Mouse (Mus musculus) forebrain, embryonic 13.5 days (tissue): ENCODE measurements around the gene Gm20715. TPM values are rescaled to one million over a fixed set of nuclear protein-coding genes. Genes with fewer than 3 reads are reported as not detected.
"Not testable (repeated sequence)": the region's sequence is repeated elsewhere in the genome, so short reads cannot be mapped to it uniquely, and the experiment has no call there.

ENCODE experiments used
- ATAC-seq: fragments of 200-750 bp; cut with Nextera tagmentation; 2 replicates; pipeline ENCODE4 v1.8.0; 2017
- H3K27ac ChIP-seq: fragments of 300-500 bp; sonication (generic); 2 replicates; pipeline ENCODE4 v1.5.1; 2015; ENCODE audit warnings: inconsistent platforms, mild to moderate bottlenecking, moderate library complexity
- H3K27me3 ChIP-seq: fragments of 300-500 bp; sonication (generic); 2 replicates; pipeline ENCODE4 v1.6.1; 2015; ENCODE audit warnings: mild to moderate bottlenecking, inconsistent platforms
- H3K36me3 ChIP-seq: fragments of 300-500 bp; sonication (generic); 2 replicates; pipeline ENCODE4 v1.6.1; 2015; ENCODE audit warnings: mild to moderate bottlenecking, inconsistent platforms; ENCODE audit not compliant: poor library complexity, severe bottlenecking
- H3K4me1 ChIP-seq: fragments of 300-500 bp; sonication (generic); 2 replicates; pipeline ENCODE4 v1.6.1; 2015; ENCODE audit warnings: inconsistent platforms
- H3K4me2 ChIP-seq: fragments of 300-500 bp; sonication (generic); 2 replicates; pipeline ENCODE4 v1.6.1; 2015; ENCODE audit warnings: inconsistent platforms, mild to moderate bottlenecking, moderate library complexity
- H3K4me3 ChIP-seq: fragments of 300-500 bp; sonication (generic); 2 replicates; pipeline ENCODE4 v1.5.1; 2015; ENCODE audit warnings: mild to moderate bottlenecking, inconsistent platforms
- H3K9ac ChIP-seq: fragments of 300-500 bp; sonication (generic); 2 replicates; pipeline ENCODE4 v1.6.1; 2015; ENCODE audit warnings: mild to moderate bottlenecking, inconsistent platforms
- H3K9me3 ChIP-seq: fragments of 300-500 bp; sonication (generic); replicated peaks from 2 replicates; pipeline ENCODE4 v1.6.1; 2016; ENCODE audit warnings: inconsistent platforms
- whole genome bisulfite sequencing: fragments of 180-500 bp; shearing (Covaris S2); methylation state at CpG from one replicate; pipeline ENCODE4 v1.1.7; 2015; 5-methylcytosine and 5-hydroxymethylcytosine counted together
- polyA plus RNA-seq: library from polyadenylated mRNA; unstranded; fragments of >200 nt; fragmentation: Nextera tagmentation; extraction: Ambion mirVana; gene quantifications from 2 replicates; pipeline ENCODE4 v1.2.1, GENCODE M21; 2015

Gm20715 gene
- 0.05 TPM in 1 of 2 replicates, not detected in the other for polyA plus RNA-seq

DNA sequence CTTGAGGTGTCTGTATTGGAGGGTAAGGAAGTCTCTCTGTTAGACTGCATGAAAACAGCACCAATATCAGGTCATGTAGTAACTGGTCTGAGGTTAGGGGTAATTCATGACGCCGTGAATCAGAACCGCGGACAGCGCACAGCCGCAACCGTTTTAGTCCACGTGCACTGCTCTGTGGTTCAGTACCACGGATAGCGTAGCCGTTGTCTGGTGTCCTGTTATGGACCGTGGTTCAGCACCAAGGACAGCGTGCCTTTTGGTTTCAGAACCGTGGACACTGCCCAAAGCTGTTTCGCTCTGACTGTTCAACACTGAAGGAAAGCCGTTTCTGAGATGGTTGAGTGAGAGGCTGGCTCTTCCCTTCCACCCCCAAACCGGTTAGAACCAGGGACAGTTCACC lies at the start of gene Gm20715:
Gene Gm20715 (plus strand): TSS at position 235 of the 400 bp plus-strand sequence.
- Histone ChIP-seq H3K4me3 (no peak within 1 kb of the TSS), H3K27ac (no peak within 1 kb of the TSS)

DNA sequence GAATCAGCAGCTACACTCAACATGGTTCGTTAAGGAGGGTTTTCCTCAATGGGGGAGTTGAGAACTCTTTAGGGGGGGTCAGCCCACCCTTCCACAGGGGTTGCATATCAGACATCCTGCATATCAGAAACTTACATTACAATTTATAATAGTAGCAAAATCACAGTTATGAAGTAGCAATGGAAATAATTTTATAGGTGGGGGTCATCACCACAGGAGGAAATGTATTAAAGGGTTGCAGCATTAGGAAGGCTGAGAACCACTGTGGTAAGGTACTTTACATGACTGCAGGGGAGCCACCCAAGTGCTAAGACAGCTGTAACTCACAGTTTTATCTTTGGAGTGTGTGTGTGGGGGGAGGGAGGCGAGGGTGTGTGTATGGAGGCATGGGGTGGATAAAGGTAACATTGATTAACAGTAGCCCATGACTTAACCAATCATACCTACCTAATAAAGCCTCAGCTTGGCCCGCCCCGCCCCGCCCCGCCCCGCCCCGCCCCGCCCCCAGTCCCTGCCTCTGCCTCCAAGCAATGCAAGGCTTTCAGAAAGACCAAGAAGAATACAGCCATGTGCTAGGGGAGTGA lies 49.5 kb upstream of the Gm20715 start:
- H3K36me3 ChIP-seq = no peaks in the 10 kb centered on the region
- H3K27ac ChIP-seq = no peak overlapping the region
- no peak for ATAC-seq
- no peak overlapping the region for H3K4me3 ChIP-seq
- 12% methylated on average over 9 of the region's 9 CpGs for WGBS
- no peaks in the 10 kb centered on the region for H3K27me3 ChIP-seq
- no peak overlapping the region for H3K4me2 ChIP-seq
- H3K9ac ChIP-seq = no peak overlapping the region
- H3K4me1 ChIP-seq = peaks cover 11% of the 10 kb centered on the region
- H3K9me3 ChIP-seq = no peaks in the 10 kb centered on the region

More for the DNA sequence above, at the start of gene Gm20715:
- H3K27me3 ChIP-seq = no peaks in the 10 kb centered on the region
- H3K9me3 ChIP-seq = no peaks in the 10 kb centered on the region
- H3K36me3 ChIP-seq = no peaks in the 10 kb centered on the region
- peak; percentile 82 for ATAC-seq
- no peak within 1 kb of the TSS for H3K4me2 ChIP-seq
- H3K4me1 ChIP-seq = no peaks in the 10 kb centered on the region
- no peak within 1 kb of the TSS for H3K9ac ChIP-seq
- 1% methylated on average over 17 of the region's 17 CpGs for WGBS

DNA sequence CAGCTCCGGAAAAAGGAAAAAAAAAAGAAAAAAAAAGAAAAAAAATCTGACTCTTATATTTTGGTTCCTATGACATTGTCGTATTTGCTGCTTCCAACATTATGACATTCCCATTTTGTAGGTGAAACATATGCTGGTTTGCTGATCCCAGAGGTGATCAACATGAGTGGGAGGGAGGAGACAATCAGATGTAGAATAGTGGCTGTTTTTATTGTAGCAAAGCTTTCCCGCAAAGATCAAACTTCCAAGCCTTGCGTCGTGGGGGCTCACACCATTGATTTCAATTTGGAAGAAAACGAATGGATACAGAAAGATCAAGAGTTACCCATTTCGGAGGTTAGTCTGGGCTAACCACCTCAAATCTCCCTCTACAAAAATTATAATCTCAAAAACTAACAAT lies 48.3 kb upstream of the Gm20715 start:
- no peaks in the 10 kb centered on the region for H3K9me3 ChIP-seq
- H3K36me3 ChIP-seq = no peaks in the 10 kb centered on the region
- peak overlapping the region; percentile 50 for H3K4me3 ChIP-seq
- H3K27ac ChIP-seq = peak overlapping the region; percentile 89
- H3K4me2 ChIP-seq = peak overlapping the region; percentile 61
- H3K9ac ChIP-seq = peak overlapping the region; percentile 60
- 26% methylated on average over 7 of the region's 7 CpGs for WGBS
- ATAC-seq = no peak
- peaks cover 11% of the 10 kb centered on the region for H3K4me1 ChIP-seq
- H3K27me3 ChIP-seq = no peaks in the 10 kb centered on the region

DNA sequence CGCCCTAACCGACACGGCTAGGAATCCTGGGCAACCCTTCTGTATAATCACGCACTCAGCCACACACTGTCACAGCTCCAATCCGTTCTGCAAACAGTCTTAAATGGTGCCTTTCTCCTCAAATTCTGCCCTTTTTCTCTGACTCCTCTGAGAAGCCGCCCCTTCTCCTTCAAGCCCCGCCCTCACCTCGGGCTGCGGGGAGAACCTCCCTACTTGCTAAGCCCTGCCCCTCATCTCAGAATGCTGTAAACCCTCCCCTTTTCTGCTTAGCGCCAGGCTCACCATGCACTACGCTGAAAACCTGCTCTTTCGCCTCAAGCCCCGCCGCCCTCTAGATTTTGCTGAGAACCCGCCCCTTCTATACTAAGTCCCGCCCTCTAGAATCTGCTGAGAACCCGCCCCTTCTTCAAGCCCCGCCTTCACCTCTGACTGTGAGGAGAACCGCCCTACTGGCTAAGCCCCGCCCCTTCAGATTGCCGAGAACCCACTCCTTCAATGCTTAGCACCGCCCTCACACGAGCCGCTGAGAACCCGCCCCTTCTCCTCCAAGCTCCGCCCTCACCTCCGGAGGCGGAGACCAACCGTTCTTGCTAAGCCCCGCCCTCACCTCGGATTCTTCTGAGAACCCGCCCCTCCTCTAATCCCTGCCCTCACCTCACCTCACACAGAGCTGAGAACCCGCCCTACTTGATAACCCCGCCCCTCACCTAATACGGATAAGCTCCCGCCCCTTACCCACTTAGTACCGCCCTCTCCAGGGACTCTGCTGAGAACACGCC lies 47.6 kb upstream of the Gm20715 start:
- no peaks in the 10 kb centered on the region for H3K27me3 ChIP-seq
- H3K36me3 ChIP-seq = no peaks in the 10 kb centered on the region
- peak overlapping the region; percentile 50 for H3K4me3 ChIP-seq
- peak; percentile 92 for ATAC-seq
- peak overlapping the region; percentile 60 for H3K9ac ChIP-seq
- WGBS = under 1% methylated on average over 37 of the region's 38 CpGs
- H3K27ac ChIP-seq = peak overlapping the region; percentile 89
- no peaks in the 10 kb centered on the region for H3K9me3 ChIP-seq
- peaks cover 11% of the 10 kb centered on the region for H3K4me1 ChIP-seq
- H3K4me2 ChIP-seq = peak overlapping the region; percentile 61

DNA sequence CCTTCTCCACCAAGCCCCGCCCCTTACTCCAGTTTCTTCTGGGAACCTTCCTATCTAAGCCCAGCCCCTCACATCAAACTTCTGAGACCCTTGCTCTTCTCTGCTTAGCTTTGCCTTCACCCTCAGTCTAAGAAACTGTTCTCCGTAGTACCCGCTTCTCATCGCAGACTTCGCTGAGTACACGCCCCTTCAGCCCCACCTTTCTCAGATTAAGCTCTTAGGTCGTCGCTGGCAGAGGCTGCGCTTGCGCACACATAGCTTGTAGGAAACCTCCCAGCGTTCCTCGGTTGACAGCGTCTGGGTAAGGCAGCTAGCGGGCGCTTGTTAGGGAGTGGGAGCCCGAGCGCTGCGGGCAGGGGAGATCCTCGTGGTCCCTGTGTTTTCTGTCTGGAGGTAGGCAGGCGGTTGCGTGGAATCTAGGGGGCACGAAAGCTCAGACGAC lies 47.0 kb upstream of the Gm20715 start, which contains the start of gene Zfp78:
Gene Zfp78 (plus strand): TSS at position 234 of the 442 bp plus-strand sequence.
- WGBS = under 1% methylated on average over 23 of the region's 23 CpGs
- ATAC-seq = peak; percentile 84
- peak within 1 kb of the TSS; percentile 89 for H3K27ac ChIP-seq

DNA sequence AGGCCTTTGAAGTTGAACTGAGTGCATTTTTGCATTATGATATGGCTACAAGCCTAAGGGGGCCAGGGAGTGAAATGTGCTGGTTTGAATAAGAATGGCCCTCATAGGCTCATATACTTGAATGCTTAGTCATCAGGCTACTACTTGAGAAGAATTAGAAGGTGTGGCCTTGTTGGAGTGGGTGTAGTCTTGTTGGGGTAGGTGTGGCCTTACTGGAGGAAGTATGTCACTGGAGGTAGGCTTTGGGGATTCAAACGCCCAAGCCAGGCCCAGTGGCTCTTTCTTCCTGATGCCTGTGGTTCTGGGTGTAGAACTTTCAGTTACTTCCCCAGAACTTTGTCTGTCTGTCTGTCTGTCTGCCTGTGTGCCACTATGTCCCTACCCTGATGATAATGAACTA lies 45.3 kb upstream of the Gm20715 start:
- peaks cover 11% of the 10 kb centered on the region for H3K4me1 ChIP-seq
- no peaks in the 10 kb centered on the region for H3K27me3 ChIP-seq
- no peak overlapping the region for H3K4me3 ChIP-seq
- WGBS = 77% methylated on average over 1 of the region's 1 CpGs
- H3K27ac ChIP-seq = no peak overlapping the region
- no peaks in the 10 kb centered on the region for H3K9me3 ChIP-seq
- H3K36me3 ChIP-seq = no peaks in the 10 kb centered on the region
- H3K9ac ChIP-seq = no peak overlapping the region
- no peak overlapping the region; the same call in 1 of the 2 replicates for H3K4me2 ChIP-seq
- no peak for ATAC-seq

More for the DNA sequence above, 47.0 kb upstream of the Gm20715 start, which contains the start of gene Zfp78:
- Histone ChIP-seq H3K9ac (peak within 1 kb of the TSS; percentile 73), H3K4me2 (peak within 1 kb of the TSS; percentile 61), H3K27me3 (no peaks in the 10 kb centered on the region), H3K36me3 (no peaks in the 10 kb centered on the region), H3K4me1 (peaks cover 11% of the 10 kb centered on the region), H3K9me3 (no peaks in the 10 kb centered on the region), H3K4me3 (peak within 1 kb of the TSS; percentile 50)

DNA sequence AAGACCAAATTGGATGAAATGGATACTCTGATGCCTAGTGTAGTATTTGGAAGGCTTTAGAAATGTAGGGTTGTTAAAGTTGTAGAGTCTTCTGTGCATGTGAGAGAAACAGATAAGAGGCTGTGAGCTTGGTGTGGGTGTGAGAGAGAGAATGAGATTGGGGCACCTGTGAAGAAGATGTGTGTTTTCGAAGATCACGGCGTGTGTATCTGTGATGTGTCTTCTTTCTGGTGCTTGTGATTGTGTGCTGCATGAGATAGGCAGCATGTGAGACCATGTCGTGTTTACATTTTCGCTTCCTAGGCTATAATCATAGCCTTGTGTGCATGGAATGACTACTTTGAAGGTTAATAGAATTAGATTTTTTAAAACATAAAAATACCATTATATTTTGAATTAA lies 42.9 kb upstream of the Gm20715 start:
- WGBS = 91% methylated on average over 5 of the region's 5 CpGs
- H3K9ac ChIP-seq = no peak overlapping the region
- H3K9me3 ChIP-seq = no peaks in the 10 kb centered on the region
- ATAC-seq = no peak
- no peak overlapping the region for H3K4me2 ChIP-seq
- no peak overlapping the region for H3K27ac ChIP-seq
- H3K4me3 ChIP-seq = no peak overlapping the region
- no peaks in the 10 kb centered on the region for H3K27me3 ChIP-seq
- H3K36me3 ChIP-seq = no peaks in the 10 kb centered on the region
- peaks cover 11% of the 10 kb centered on the region for H3K4me1 ChIP-seq

DNA sequence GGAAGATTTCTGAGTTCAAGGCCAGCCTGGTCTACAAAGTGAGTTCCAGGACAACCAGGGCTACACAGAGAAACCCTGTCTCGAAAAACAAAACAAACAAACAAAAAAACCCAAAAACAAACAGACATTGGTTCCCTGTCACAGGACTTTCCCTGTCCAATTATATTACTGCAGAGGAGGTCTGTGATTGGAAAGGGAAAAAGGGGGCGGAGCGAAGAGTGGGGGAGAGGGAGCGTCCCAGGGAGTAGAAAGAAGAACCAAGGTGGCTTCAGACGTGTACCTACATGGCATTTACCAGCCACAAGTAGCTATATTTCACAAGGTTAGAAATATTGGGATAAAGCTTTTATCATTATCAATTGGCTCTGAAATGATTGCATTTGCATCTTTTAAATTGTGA lies 41.9 kb upstream of the Gm20715 start:
- H3K9me3 ChIP-seq = not testable (repeated sequence)

DNA sequence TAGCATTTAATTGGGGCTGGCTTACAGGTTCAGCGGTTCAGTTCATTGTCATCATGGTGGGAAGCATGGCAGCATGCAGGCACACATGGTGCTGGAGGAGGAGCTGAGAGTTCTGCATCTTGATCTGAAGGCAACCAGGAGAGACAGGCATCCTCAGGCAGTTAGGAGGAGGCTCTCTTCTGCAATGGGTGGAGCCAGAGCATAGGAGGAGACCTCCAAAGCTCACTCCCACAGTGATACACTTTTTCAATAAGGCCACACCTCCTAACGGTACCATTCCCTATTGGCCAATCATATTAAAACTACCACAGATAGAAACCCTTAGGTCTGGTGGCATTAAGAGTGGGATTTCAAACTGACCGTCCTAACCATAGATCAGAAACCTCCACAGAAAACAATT lies 40.6 kb upstream of the Gm20715 start:
- Histone ChIP-seq H3K4me3 (no peak overlapping the region), H3K36me3 (no peaks in the 10 kb centered on the region), H3K4me1 (peaks cover 2% of the 10 kb centered on the region; the same call in 1 of the 2 replicates), H3K9me3 (no peaks in the 10 kb centered on the region), H3K4me2 (no peak overlapping the region), H3K27ac (no peak overlapping the region), H3K9ac (no peak overlapping the region), H3K27me3 (no peaks in the 10 kb centered on the region)
- WGBS = 90% methylated on average over 3 of the region's 3 CpGs
- ATAC-seq = no peak

More for the DNA sequence above, 41.9 kb upstream of the Gm20715 start:
- not testable (repeated sequence) for H3K36me3 ChIP-seq, H3K4me2 ChIP-seq, H3K27me3 ChIP-seq, H3K4me3 ChIP-seq, ATAC-seq, H3K27ac ChIP-seq, H3K9ac ChIP-seq
- 82% methylated on average over 5 of the region's 5 CpGs for WGBS
- peaks cover 11% of the 10 kb centered on the region for H3K4me1 ChIP-seq

DNA sequence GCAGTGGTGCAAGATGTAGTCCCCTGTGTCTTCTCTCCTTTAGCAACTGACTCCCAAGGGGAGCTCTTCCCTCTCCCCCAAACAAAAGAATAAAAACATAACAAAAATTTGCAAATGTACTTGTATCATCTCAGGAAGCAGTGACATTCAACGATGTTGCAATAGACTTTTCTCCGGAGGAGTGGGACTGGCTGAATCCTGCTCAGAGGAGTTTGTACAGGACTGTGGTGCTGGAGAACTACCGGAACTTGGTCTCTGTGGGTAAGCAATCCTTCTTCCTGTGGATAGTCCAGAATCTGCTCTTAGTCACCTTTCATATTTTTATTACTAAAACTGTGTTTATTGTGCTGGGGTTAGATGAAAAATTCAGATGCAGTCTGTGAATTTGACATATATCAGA lies 37.1 kb upstream of the Gm20715 start:
- Histone ChIP-seq H3K4me2 (no peak overlapping the region), H3K9me3 (no peaks in the 10 kb centered on the region), H3K36me3 (no peaks in the 10 kb centered on the region; the same call in 1 of the 2 replicates), H3K9ac (no peak overlapping the region), H3K27me3 (no peaks in the 10 kb centered on the region), H3K4me3 (no peak overlapping the region), H3K27ac (no peak overlapping the region), H3K4me1 (no peaks in the 10 kb centered on the region)
- 93% methylated on average over 3 of the region's 3 CpGs for WGBS
- no peak for ATAC-seq

DNA sequence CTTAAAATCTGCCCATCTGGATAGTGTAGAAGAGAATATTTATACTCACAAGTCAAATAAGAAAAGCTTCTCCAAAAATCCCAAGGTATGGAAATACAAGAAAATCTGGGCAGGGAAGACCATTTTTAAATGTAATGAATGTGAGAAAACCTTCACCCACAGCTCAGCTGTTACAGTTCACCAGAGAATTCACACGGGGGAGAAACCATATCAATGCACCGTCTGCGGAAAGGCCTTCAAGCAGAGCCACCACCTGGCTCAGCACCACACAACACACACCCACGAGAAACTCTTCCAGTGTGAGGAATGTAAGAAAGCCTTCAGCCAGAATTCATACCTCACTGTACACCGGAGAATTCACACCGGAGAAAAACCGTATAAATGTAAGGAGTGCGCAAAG lies 31.6 kb upstream of the Gm20715 start:
- H3K27me3 ChIP-seq = no peaks in the 10 kb centered on the region
- peaks cover 11% of the 10 kb centered on the region for H3K36me3 ChIP-seq
- no peak overlapping the region for H3K27ac ChIP-seq
- no peak overlapping the region for H3K4me3 ChIP-seq
- peaks cover 11% of the 10 kb centered on the region for H3K4me1 ChIP-seq
- no peak for ATAC-seq
- H3K9ac ChIP-seq = no peak overlapping the region
- WGBS = 94% methylated on average over 8 of the region's 8 CpGs
- no peak overlapping the region for H3K4me2 ChIP-seq
- H3K9me3 ChIP-seq = no peaks in the 10 kb centered on the region; the same call in 1 of the 2 replicates

DNA sequence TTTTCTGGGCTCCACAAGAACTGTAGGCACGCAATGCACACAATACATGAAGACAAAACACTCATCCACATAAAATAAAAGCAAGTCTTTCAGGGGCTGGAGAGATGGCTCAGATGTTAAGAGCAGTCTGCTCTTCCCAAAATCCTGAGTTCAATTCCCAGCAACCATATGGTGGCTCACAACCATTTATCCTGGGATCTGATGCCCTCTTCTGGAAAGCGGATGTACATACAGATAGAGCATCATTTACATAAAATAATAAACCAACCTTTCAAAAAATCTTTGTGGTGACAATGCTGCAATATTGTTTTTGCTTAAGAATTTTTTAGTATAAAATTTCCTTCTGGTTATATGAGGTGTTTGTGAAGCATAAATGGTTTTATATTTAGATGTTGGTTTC lies 28.6 kb upstream of the Gm20715 start:
- Histone ChIP-seq H3K4me1 (peaks cover 24% of the 10 kb centered on the region), H3K27ac (no peak overlapping the region), H3K27me3 (no peaks in the 10 kb centered on the region), H3K4me3 (no peak overlapping the region), H3K4me2 (no peak overlapping the region), H3K9me3 (no peaks in the 10 kb centered on the region; the same call in 1 of the 2 replicates), H3K36me3 (peaks cover 11% of the 10 kb centered on the region), H3K9ac (no peak overlapping the region)
- 93% methylated on average over 2 of the region's 2 CpGs for WGBS
- no peak for ATAC-seq
